Mouse (Mus musculus): ENCODE measurements around the gene Krtap5-2.
"Not testable (repeated sequence)": the region's sequence is repeated elsewhere in the genome, so short reads cannot be mapped to it uniquely, and the experiment has no call there.

Krtap5-2 gene

DNA sequence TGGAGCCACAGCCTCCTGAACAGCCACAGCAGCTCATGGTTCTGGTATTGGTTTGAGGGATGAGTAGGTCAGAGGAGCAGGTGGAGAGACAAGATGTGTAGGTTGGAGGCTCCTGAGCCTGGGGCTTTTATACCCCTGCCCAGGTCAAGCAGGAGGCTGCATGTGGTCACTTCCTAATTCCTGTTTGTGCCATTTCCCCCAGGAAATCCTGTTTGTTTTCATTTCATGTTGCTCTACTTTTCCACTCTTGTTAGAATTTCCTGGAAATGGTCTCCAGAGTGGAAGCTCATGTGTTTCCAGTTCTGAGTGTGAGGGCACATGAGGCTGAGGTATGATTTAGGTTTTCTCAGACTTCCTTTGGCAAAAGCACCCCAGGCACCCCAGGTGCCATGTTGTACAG lies at the start of gene Krtap5-2:
Gene Krtap5-2 (minus strand): TSS at position 101 of the 400 bp plus-strand sequence.
- not testable (repeated sequence) for DNase-seq

DNA sequence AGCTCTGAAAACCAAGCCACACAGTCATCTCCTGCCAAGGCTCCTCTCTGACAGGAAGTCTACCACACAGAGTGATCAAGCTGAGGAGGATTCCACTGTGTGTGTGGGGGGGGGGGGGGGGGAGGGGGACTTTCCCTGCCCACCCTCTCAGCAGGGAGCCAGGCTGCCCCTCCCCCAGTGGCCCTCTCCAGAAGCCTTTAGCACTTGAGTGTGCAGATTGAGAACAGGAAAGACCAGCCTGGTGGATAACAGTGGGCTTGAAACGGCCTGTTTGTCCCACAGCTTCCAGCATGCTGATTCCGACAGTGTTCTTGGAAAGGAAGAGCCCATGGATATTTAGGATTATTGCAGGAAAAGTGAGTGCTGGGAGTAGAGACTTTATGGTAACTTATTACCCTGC lies 48.7 kb upstream of the Krtap5-2 start:
- DNase-seq, result no peak

DNA sequence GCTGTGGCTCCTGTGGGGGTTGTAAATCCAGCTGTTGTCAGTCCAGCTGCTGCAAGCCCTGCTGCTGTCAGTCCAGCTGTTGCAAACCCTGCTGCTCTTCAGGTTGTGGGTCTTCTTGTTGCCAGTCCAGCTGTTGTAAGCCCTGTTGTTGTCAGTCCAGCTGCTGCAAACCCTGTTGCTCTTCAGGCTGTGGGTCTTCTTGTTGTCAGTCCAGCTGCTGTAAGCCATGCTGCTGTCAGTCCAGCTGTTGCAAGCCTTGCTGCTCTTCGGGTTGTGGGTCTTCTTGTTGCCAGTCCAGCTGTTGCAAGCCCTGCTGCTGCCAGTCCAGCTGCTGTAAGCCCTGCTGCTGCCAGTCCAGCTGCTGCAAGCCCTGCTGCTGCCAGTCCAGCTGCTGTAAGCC lies 36.3 kb upstream of the Krtap5-2 start:
- not testable (repeated sequence) for DNase-seq

DNA sequence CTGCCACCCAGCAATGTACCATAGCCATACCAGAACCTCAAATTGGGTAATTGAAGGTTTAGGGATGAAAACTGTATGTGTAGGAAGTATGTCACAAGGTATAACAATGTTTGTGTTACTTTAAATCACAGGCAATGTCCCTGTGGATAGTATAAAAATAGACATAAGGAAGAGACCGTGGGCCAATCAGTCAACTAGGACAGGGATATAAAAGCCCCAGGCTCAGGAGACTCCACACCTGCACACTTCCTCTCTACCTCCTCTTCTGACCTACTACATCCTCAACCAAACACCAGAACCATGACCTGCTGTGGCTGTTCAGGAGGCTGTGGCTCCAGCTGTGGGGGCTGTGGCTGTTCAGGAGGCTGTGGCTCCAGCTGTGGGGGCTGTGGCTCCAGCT lies 35.8 kb upstream of the Krtap5-2 start, which contains the start of gene Gm7579:
Gene Gm7579 (plus strand): TSS at position 301 of the 400 bp plus-strand sequence.
- no peak for DNase-seq

DNA sequence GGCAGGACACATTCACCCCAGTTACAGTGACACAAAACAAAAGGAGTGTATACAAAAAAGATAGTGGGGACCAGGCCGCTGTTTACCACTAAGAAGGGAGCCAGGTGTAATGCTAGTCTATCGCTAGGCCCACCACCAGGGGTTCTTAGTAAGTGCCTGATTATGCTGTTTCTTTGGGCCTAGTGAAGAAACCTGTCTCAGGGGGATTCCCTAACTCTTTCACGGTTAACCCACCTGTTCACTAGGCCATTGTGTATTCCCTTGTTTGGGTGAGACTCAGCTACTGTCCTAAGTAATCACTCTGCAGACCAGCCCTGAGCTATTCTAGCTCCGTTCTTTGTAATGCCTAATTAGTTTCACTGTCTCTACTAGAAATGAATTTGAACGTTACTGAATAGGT lies 31.1 kb upstream of the Krtap5-2 start:
- DNase-seq, result not testable (repeated sequence)

DNA sequence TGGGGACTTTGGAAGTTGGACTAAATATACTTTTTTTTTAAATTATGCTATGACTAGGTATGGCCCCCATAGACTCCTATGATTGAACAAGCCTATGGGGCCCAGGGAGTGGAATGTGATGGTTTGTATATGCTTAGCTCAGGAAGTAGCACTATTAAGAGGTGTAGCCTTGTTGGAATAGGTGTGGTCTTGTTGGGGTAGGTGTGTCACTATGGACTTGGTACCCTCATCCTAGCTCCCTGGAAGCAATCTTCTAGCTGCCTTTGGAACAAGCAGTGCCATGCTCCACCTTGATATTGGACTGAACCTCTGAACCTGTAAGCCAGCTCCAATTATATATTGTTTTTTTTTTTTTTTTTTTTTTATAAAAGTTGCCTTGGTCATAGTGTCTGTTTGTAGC lies 29.7 kb upstream of the Krtap5-2 start:
- DNase-seq, result no peak

GRCm38 (mm10) chr7:142201064-142201463 lies 25.3 kb upstream of the Krtap5-2 start, which contains the start of gene Krtap5-3:
Gene Krtap5-3, plus strand, starts transcription at chr7:142201364.
- DNase-seq, result no peak

GRCm38 (mm10) chr7:142198748-142199147 lies 22.9 kb upstream of the Krtap5-2 start:
- no peak for DNase-seq

GRCm38 (mm10) chr7:142190289-142190688 lies 14.5 kb upstream of the Krtap5-2 start, which contains the start of gene Gm10153:
Gene Gm10153, minus strand, starts transcription at chr7:142190389.
- no peak for DNase-seq

DNA sequence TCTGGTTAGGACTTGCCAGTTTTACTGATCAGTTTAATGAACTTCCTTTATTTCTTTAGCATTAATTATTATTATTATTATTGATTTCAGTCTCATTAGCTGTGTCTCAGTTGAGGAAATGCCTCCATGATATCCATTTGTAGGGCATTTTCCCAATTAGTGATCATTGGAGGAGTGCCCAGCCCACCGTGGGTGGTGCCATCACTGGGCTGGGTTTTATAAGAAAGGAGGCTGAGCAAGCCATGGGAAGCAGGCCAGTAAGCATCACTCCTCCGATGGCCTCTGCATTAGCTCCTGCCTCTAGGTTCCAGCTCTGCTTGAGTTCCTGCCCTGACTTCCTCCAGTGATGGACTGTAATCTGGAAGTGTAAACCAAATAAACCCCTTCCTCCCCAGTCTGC lies 12.4 kb upstream of the Krtap5-2 start:
- no peak for DNase-seq

GRCm38 (mm10) chr7:142181021-142181420 lies 5.2 kb upstream of the Krtap5-2 start:
- DNase-seq, result no peak

DNA sequence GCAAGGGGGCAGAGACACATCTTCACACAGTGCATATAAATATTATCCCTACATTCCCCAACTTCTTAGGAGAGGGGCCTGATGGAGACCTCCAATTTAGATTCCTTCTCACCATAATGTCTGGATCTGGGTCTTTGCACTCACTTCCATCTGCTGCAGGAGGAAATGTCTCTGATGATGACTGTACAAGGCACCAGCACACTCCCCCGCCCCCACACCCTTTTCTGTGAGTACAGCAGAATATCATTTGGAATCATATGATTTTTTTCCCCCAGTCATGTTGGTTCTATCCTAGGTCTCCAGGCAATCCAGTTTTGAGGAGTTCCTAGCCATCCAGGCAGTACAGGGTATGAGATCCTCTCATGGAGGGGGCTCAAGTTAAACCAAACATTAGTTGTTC lies 2.9 kb upstream of the Krtap5-2 start:
- no peak for DNase-seq

GRCm38 (mm10) chr7:142169836-142170235 lies 6.0 kb downstream of the Krtap5-2 start:
- no peak for DNase-seq

DNA sequence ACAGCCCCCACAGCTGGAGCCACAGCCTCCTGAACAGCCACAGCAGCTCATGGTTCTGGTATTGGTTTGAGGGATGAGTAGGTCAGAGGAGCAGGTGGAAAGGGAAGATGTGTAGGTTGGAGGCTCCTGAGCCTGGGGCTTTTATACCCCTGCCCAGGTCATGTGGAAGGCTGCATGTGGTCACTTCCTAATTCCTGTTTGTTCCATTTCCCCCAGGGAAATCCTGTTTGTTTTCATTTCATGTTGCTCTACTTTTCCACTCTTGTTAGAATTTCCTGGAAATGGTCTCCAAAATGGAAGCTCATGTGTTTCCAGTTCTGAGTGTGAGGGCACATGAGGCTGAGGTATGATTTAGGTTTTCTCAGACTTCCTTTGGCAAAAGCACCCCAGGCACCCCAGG lies 10.2 kb downstream of the Krtap5-2 start, which contains the start of gene Gm4553:
Gene Gm4553 (minus strand): TSS at position 101 of the 400 bp plus-strand sequence.
- DNase-seq, result not testable (repeated sequence)

DNA sequence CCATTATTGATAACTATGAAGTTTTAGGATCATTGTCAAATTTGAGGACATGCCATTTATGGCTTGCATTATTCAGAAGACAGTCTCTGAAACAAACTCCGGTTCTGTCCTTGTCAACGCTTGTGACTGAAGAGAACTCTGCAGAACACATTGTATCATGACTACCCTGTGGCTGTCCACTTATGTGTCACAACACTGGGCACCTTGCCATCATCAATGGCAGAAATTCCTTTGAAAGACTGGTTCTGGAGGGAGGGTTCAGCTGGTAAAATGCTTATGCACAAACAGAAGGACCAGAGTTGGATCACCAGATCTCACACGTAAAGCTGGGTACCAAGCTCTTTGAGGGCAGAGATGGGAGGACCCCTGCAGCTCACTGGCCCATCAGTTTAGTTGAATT lies 16.4 kb downstream of the Krtap5-2 start:
- DNase-seq, result no peak

DNA sequence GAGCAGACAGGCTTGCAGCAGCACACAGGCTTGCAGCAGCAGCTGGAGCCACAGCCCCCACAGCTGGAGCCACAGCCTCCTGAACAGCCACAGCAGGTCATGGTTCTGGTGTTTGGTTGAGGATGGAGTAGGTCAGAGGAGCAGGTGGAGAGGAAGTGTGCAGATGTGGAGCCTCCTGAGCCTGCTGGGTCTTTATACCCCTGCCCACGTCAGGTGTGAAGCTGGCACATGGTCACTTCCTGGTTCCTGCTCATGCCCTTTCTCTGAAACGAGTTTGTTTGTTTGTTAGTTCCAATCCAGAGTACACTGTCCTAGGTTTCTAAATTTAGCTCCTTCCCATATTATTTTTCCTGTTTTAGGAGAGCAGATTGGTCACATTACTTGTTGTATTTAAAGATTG lies 18.8 kb downstream of the Krtap5-2 start, which contains the start of gene Gm29735:
Gene Gm29735 (minus strand): TSS at position 101 of the 400 bp plus-strand sequence.
- not testable (repeated sequence) for DNase-seq

GRCm38 (mm10) chr7:142155308-142155707 lies 20.5 kb downstream of the Krtap5-2 start:
- no peak for DNase-seq

DNA sequence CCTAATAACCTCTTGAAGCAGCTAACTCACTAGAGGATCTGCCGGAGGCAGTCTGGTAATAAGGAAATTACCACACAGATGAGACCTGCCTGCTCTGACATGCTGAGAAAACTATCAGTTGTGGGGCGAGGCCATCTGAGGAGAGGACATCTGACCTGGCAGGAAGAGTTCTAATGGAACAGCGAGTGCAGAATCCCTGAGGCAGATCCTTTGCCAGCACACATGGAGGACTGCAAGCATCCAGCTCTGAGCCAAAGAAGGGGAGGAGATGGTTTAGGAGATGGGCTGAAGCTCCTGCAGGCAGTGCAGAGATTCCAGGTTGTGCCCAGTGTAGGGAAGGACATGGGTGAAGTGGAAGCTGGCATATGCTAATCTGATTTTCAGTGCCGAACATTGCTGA lies 23.6 kb downstream of the Krtap5-2 start:
- no peak for DNase-seq

- no peak for DNase-seq
These were observed 27.2 kb downstream of the Krtap5-2 start for GRCm38 (mm10) chr7:142148633-142149032.

DNA sequence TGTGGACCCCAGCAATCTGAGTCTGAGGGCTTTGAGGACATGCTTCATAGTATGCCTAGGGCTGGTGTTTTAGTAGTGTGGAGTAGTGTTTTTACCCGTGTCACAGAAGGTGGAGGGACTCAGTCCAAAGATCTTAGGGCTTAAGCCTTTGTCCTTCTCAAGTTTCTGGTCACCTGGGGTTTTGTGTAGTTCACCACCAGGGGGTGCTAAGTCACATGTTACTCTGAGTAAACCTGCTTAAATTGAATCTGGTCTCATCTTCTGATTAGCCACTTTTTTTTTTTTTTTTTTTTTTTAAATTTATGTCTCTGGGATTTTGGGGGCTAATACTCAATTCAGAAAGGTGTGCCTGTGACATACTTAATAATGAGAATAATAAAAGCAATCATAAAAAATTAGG lies 29.8 kb downstream of the Krtap5-2 start:
- DNase-seq, result peak; percentile 62 to 77

DNA sequence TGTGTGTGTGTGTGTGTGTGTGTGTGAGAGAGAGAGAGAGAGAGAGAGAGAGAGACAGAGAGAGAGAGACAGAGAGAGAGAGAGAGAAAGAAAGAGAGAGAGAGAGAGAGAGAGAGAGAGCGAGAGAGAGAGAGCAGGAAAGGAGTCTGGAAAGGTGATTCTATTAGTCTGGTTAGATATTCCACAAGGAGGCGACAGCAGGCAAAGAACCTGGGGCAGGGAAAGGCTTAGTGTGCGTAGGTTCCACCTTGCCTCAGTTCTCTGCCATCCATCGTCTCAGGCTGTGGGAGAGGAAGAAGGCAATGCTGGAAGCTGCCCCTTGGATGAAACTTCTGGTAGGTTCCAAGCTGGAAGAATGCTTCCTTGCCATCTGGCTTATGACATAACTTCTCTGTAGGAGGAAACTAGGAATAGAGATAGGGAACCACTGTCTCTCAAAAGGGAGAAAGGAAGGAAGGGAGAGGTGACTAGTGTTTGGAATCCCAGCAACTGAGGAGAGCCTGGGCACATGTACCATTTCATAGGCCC lies 30.3 kb downstream of the Krtap5-2 start:
- no peak for DNase-seq

- no peak for DNase-seq
These were observed 31.3 kb downstream of the Krtap5-2 start, which contains the start of gene Gm45337 for GRCm38 (mm10) chr7:142144507-142144906. Gene Gm45337, minus strand, starts transcription at chr7:142144607.

DNA sequence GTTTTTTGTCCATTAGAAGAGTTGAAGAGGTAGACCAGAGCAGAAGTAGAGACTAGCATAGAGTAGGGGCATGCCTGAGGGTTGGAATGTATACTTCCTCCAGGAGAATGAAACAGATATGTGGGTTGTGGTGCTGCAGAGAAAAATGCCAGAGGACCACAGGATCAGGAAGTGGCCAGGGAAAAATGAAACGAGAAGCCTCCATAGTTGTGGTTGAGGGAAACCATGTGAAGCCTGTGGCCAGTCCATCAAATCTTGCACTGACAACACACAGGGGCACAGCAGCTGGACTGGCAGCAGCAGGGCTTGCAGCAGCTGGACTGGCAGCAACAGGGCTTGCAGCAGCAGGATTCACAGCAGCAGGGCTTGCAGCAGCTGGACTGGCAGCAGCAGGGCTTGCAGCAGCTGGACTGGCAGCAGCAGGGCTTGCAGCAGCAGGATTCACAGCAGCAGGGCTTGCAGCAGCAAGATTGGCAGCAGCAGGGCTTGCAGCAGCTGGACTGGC lies 32.2 kb downstream of the Krtap5-2 start:
- not testable (repeated sequence) for DNase-seq

GRCm38 (mm10) chr7:142140696-142141095 lies 35.1 kb downstream of the Krtap5-2 start:
- DNase-seq, result no peak

DNA sequence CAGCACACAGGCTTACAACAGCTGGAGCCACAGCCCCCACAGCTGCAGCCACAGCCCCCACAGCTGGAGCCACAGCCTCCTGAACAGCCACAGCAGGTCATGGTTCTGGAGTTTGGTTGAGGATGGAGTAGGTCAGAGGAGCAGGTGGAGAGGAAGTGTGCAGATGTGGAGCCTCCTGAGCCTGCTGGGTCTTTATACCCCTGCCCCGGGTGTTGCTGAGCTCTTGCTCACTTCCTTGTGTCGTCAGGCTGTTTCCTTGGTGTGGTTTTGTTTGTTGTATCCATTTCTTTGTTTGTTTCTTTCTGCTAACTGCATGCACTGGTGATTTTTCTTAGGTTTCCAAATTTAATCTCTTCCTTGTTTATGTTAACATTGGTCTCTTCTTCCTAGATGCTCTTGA lies 39.9 kb downstream of the Krtap5-2 start, which contains the start of gene Gm39115:
Gene Gm39115 (minus strand): TSS at position 101 of the 400 bp plus-strand sequence.
- not testable (repeated sequence) for DNase-seq
